Mouse (Mus musculus): ENCODE measurements around the gene Tnrc6b. TPM values are rescaled to one million over a fixed set of nuclear protein-coding genes. Genes with fewer than 3 reads are reported as not detected.
A peak's percentile ranks its signal among the peaks of the same experiment; 100 is the strongest.
"Not testable (repeated sequence)": the region's sequence is repeated elsewhere in the genome, so short reads cannot be mapped to it uniquely, and the experiment has no call there.

Gene Tnrc6b
- total RNA-seq, 2 experiments from 2014 or later, result 55.4 to 56.4 TPM

- intact Hi-C loops (cut with DNase I), result no loop called here
- DNase-seq, result no peak
Observed at GRCm38 (mm10) chr15:80732266-80733030, 21.3 kb downstream of the Tnrc6b start.

GRCm38 (mm10) chr15:80735300-80735699 lies 24.2 kb downstream of the Tnrc6b start:
- intact Hi-C loops (cut with DNase I), result no loop called here

GRCm38 (mm10) chr15:80735708-80736107 lies 24.6 kb downstream of the Tnrc6b start:
- intact Hi-C loops (cut with DNase I); DNase-seq: not testable (repeated sequence)

More at GRCm38 (mm10) chr15:80735300-80735699, 24.2 kb downstream of the Tnrc6b start:
- no peak for DNase-seq

GRCm38 (mm10) chr15:80736553-80736952 lies 25.4 kb downstream of the Tnrc6b start:
- no peak for DNase-seq
- intact Hi-C loops (cut with DNase I), result no loop called here

- DNase-seq, result no peak
- intact Hi-C loops (cut with DNase I), result no loop called here
Observed at GRCm38 (mm10) chr15:80738244-80738643, 27.1 kb downstream of the Tnrc6b start.

GRCm38 (mm10) chr15:80739972-80740371 lies 28.9 kb downstream of the Tnrc6b start:
- intact Hi-C loops (cut with DNase I), result no loop called here
- no peak for DNase-seq

- no peak for DNase-seq
Observed at GRCm38 (mm10) chr15:80741836-80742235, 30.7 kb downstream of the Tnrc6b start.

GRCm38 (mm10) chr15:80742991-80743474 lies 31.9 kb downstream of the Tnrc6b start:
- no peak for DNase-seq
- intact Hi-C loops (cut with DNase I), result no loop called here

More at GRCm38 (mm10) chr15:80741836-80742235, 30.7 kb downstream of the Tnrc6b start:
- intact Hi-C loops (cut with DNase I), result no loop called here

GRCm38 (mm10) chr15:80743606-80744005 lies 32.5 kb downstream of the Tnrc6b start:
- intact Hi-C loops (cut with DNase I), result no loop called here
- DNase-seq, result no peak

- no peak for DNase-seq
- intact Hi-C loops (cut with DNase I), result no loop called here
Observed at GRCm38 (mm10) chr15:80744667-80745422, 33.7 kb downstream of the Tnrc6b start.

- DNase-seq, result no peak
- intact Hi-C loops (cut with DNase I), result no loop called here
Observed at GRCm38 (mm10) chr15:80748979-80749378, 37.9 kb downstream of the Tnrc6b start.

GRCm38 (mm10) chr15:80753351-80753750 lies 42.2 kb downstream of the Tnrc6b start:
- DNase-seq, result no peak
- intact Hi-C loops (cut with DNase I), result no loop called here

GRCm38 (mm10) chr15:80754103-80754502 lies 43.0 kb downstream of the Tnrc6b start:
- intact Hi-C loops (cut with DNase I), result no loop called here
- no peak for DNase-seq

- intact Hi-C loops (cut with DNase I), result no loop called here
- DNase-seq, result no peak
Observed at GRCm38 (mm10) chr15:80759451-80759850, 48.3 kb downstream of the Tnrc6b start.

- intact Hi-C loops (cut with DNase I), result no loop called here
- no peak for DNase-seq
Observed at GRCm38 (mm10) chr15:80760504-80760903, 49.4 kb downstream of the Tnrc6b start.

GRCm38 (mm10) chr15:80760935-80761334 lies 49.8 kb downstream of the Tnrc6b start:
- no peak for DNase-seq
- intact Hi-C loops (cut with DNase I), result no loop called here

- intact Hi-C loops (cut with DNase I), result no loop called here
- no peak for DNase-seq
Observed at GRCm38 (mm10) chr15:80762621-80763020, 51.5 kb downstream of the Tnrc6b start.

- intact Hi-C loops (cut with DNase I), result no loop called here
- DNase-seq, result no peak
Observed at GRCm38 (mm10) chr15:80764666-80765065, 53.6 kb downstream of the Tnrc6b start.

- DNase-seq, result peak; percentile 42 to 47
- intact Hi-C loops (cut with DNase I), result no loop called here
Observed at GRCm38 (mm10) chr15:80765381-80765780, 54.3 kb downstream of the Tnrc6b start.

- intact Hi-C loops (cut with DNase I), result no loop called here
- DNase-seq, result no peak
Observed at GRCm38 (mm10) chr15:80768216-80768615, 57.1 kb downstream of the Tnrc6b start.

GRCm38 (mm10) chr15:80771926-80772441 lies 60.9 kb downstream of the Tnrc6b start:
- no peak for DNase-seq
- intact Hi-C loops (cut with DNase I), result no loop called here

Data from heart, postnatal 14 days (tissue).